Mouse (Mus musculus) heart, embryonic 11.5 days (tissue): ENCODE measurements around the gene Unc5cl. TPM values are rescaled to one million over a fixed set of nuclear protein-coding genes. Genes with fewer than 3 reads are reported as not detected.

ENCODE experiments used
- ATAC-seq: fragments of 200-750 bp; cut with Nextera tagmentation; replicated peaks from 2 replicates; pipeline ENCODE4 v1.8.0; 2017; ENCODE audit warnings: moderate library complexity; ENCODE audit not compliant: insufficient number of reproducible peaks, low FRiP score, low TSS enrichment
- H3K27ac ChIP-seq: fragments of 300-500 bp; sonication (generic); 2 replicates; pipeline ENCODE4 v1.5.1; 2014; ENCODE audit warnings: mild to moderate bottlenecking, low read depth, low read length
- H3K27me3 ChIP-seq: fragments of 300-500 bp; sonication (generic); 2 replicates; pipeline ENCODE4 v1.6.1; 2014; ENCODE audit warnings: mild to moderate bottlenecking, low read length, mixed read lengths; ENCODE audit not compliant: control insufficient read depth, insufficient read depth
- H3K36me3 ChIP-seq: fragments of 300-500 bp; sonication (generic); 2 replicates; pipeline ENCODE4 v1.6.1; 2014; ENCODE audit warnings: mild to moderate bottlenecking, low read length, moderate library complexity, mixed read lengths; ENCODE audit not compliant: control insufficient read depth, insufficient read depth
- H3K4me1 ChIP-seq: fragments of 300-500 bp; sonication (generic); 2 replicates; pipeline ENCODE4 v1.6.1; 2014; ENCODE audit warnings: low read length; ENCODE audit not compliant: control insufficient read depth, insufficient read depth
- H3K4me2 ChIP-seq: fragments of 300-500 bp; sonication (generic); 2 replicates; pipeline ENCODE4 v1.6.1; 2014; ENCODE audit warnings: mild to moderate bottlenecking, moderate library complexity
- H3K4me3 ChIP-seq: fragments of 300-500 bp; sonication (generic); 2 replicates; pipeline ENCODE4 v1.5.1; 2014; ENCODE audit warnings: low read depth, low read length
- H3K9ac ChIP-seq: fragments of 300-500 bp; sonication (generic); 2 replicates; pipeline ENCODE4 v1.6.1; 2014; ENCODE audit warnings: mild to moderate bottlenecking, low read depth, low read length, moderate library complexity
- H3K9me3 ChIP-seq: fragments of 300-500 bp; sonication (generic); replicated peaks from 2 replicates; pipeline ENCODE4 v1.6.1; 2016; ENCODE audit warnings: low read length; ENCODE audit not compliant: control insufficient read depth
- WGBS: fragments of 180-500 bp; shearing (Covaris S2); extraction: QIAGEN DNeasy Blood & Tissue Kit; methylation state at CpG from one replicate; pipeline ENCODE4 v1.1.7; 2014; ENCODE audit not compliant: insufficient replicate concordance; 5-methylcytosine and 5-hydroxymethylcytosine counted together
- polyA plus RNA-seq: library from polyadenylated mRNA; unstranded; fragments of >200 nt; fragmentation: Nextera tagmentation; extraction: Ambion mirVana; gene quantifications from 2 replicates; pipeline ENCODE4 v1.2.1, GENCODE M21; 2014

The Unc5cl gene
- polyA plus RNA-seq, 1 experiment from 2014 or later = 0.23 TPM

GRCm38 (mm10) chr17:48475444-48475843 lies 20.7 kb downstream of the Unc5cl start:
- Histone ChIP-seq H3K4me1 (no peaks in the 10 kb centered on the region), H3K9me3 (no peaks in the 10 kb centered on the region), H3K27me3 (no peaks in the 10 kb centered on the region), H3K9ac (no peak overlapping the region), H3K36me3 (no peaks in the 10 kb centered on the region), H3K4me3 (no peak overlapping the region), H3K4me2 (no peak overlapping the region), H3K27ac (no peak overlapping the region)
- no peak for ATAC-seq
- WGBS = 80% methylated on average over 8 of the region's 8 CpGs

DNA sequence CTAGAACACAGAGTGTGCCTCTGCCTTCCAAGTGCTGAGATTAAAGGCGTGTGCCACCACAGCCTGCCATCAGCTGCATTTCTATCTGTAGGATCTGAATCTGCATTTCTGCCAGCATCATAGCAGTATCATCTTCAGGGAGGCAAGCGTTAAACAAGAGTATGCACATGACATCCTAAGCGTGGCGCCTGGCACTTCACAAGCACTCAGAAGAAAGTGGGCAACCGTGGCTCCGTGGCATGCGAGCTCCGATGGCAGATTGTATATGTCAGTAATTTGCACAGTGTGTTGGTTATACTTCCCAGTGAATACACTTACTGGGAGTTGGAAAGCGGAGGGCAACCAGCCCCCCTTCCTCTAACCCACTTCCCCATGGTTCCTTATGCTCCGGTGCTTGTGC lies 25.3 kb downstream of the Unc5cl start:
- 82% methylated on average over 10 of the region's 10 CpGs for WGBS
- no peaks in the 10 kb centered on the region for H3K9me3 ChIP-seq
- no peak overlapping the region for H3K4me2 ChIP-seq
- H3K27me3 ChIP-seq = no peaks in the 10 kb centered on the region
- no peak overlapping the region for H3K9ac ChIP-seq
- no peak overlapping the region for H3K27ac ChIP-seq
- no peak for ATAC-seq
- no peaks in the 10 kb centered on the region for H3K4me1 ChIP-seq
- no peak overlapping the region for H3K4me3 ChIP-seq
- H3K36me3 ChIP-seq = no peaks in the 10 kb centered on the region

- H3K4me3 ChIP-seq = no peak overlapping the region
- H3K4me1 ChIP-seq = no peaks in the 10 kb centered on the region
- no peaks in the 10 kb centered on the region for H3K36me3 ChIP-seq
- H3K9ac ChIP-seq = no peak overlapping the region
- H3K27me3 ChIP-seq = no peaks in the 10 kb centered on the region
- no peak overlapping the region for H3K27ac ChIP-seq
- no peak overlapping the region for H3K4me2 ChIP-seq
- ATAC-seq = no peak
- no peaks in the 10 kb centered on the region for H3K9me3 ChIP-seq
- 76% methylated on average over 5 of the region's 5 CpGs for WGBS
These were observed 29.1 kb downstream of the Unc5cl start for GRCm38 (mm10) chr17:48483764-48484163.

- Histone ChIP-seq H3K4me1 (no peaks in the 10 kb centered on the region), H3K9ac (no peak overlapping the region), H3K9me3 (no peaks in the 10 kb centered on the region), H3K27me3 (no peaks in the 10 kb centered on the region), H3K36me3 (no peaks in the 10 kb centered on the region), H3K4me3 (no peak overlapping the region), H3K27ac (no peak overlapping the region), H3K4me2 (no peak overlapping the region)
- ATAC-seq = no peak
- WGBS = 80% methylated on average over 5 of the region's 5 CpGs
These were observed 29.5 kb downstream of the Unc5cl start for GRCm38 (mm10) chr17:48484191-48484590.

GRCm38 (mm10) chr17:48489466-48489865 lies 34.8 kb downstream of the Unc5cl start:
- Histone ChIP-seq H3K9me3 (no peaks in the 10 kb centered on the region), H3K4me2 (no peak overlapping the region), H3K36me3 (no peaks in the 10 kb centered on the region), H3K4me1 (no peaks in the 10 kb centered on the region), H3K4me3 (no peak overlapping the region), H3K27ac (no peak overlapping the region), H3K27me3 (no peaks in the 10 kb centered on the region), H3K9ac (no peak overlapping the region)
- 81% methylated on average over 3 of the region's 3 CpGs for WGBS
- ATAC-seq = no peak

- no peaks in the 10 kb centered on the region for H3K4me1 ChIP-seq
- no peaks in the 10 kb centered on the region for H3K36me3 ChIP-seq
- no peaks in the 10 kb centered on the region for H3K9me3 ChIP-seq
- no peak overlapping the region for H3K4me3 ChIP-seq
- WGBS = 85% methylated on average over 8 of the region's 8 CpGs
- no peaks in the 10 kb centered on the region for H3K27me3 ChIP-seq
- H3K27ac ChIP-seq = no peak overlapping the region
- H3K9ac ChIP-seq = no peak overlapping the region
- no peak for ATAC-seq
- H3K4me2 ChIP-seq = no peak overlapping the region
These were observed 37.9 kb downstream of the Unc5cl start for GRCm38 (mm10) chr17:48492621-48493020.

- Histone ChIP-seq H3K27ac (no peak overlapping the region), H3K4me2 (no peak overlapping the region), H3K4me1 (no peaks in the 10 kb centered on the region), H3K36me3 (no peaks in the 10 kb centered on the region), H3K9me3 (no peaks in the 10 kb centered on the region), H3K9ac (no peak overlapping the region), H3K27me3 (no peaks in the 10 kb centered on the region), H3K4me3 (no peak overlapping the region)
- no peak for ATAC-seq
- 68% methylated on average over 7 of the region's 7 CpGs for WGBS
These were observed 38.9 kb downstream of the Unc5cl start for GRCm38 (mm10) chr17:48493582-48493981.

- Histone ChIP-seq H3K9me3 (no peaks in the 10 kb centered on the region), H3K27ac (no peak overlapping the region), H3K4me3 (no peak overlapping the region), H3K4me1 (no peaks in the 10 kb centered on the region), H3K9ac (no peak overlapping the region), H3K4me2 (no peak overlapping the region), H3K27me3 (no peaks in the 10 kb centered on the region), H3K36me3 (no peaks in the 10 kb centered on the region)
- 73% methylated on average over 8 of the region's 8 CpGs for WGBS
- ATAC-seq = no peak
These were observed 39.3 kb downstream of the Unc5cl start for GRCm38 (mm10) chr17:48493986-48494385.

DNA sequence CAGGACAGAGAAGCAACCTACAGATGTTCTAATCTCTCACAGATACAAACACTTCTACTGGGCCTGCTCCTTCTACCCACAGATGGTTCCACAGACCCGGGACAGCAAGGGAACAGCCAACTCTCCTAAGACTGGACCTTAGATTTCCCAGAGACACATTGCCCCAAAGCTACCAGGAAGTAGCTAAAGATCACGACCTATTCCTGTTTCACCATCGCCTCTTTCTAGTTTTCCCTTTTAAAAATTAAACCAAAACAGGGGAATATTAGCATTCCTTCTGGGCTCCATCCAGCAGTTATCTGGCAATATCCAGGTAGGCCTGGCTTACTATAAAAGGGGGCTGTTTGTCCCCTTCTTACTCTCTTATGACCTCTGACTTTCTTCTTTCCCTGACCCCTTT lies 43.3 kb downstream of the Unc5cl start:
- Histone ChIP-seq H3K9ac (no peak overlapping the region), H3K4me1 (no peaks in the 10 kb centered on the region), H3K9me3 (no peaks in the 10 kb centered on the region), H3K27me3 (no peaks in the 10 kb centered on the region), H3K27ac (no peak overlapping the region), H3K36me3 (no peaks in the 10 kb centered on the region), H3K4me3 (no peak overlapping the region), H3K4me2 (no peak overlapping the region)
- ATAC-seq = no peak
- WGBS = 63% methylated on average over 3 of the region's 3 CpGs
